9 mouse cellular contexts compared by ENCODE assay signal in genomic region chr11:103232966-103233365, GRCm38 (mm10). TPM values are rescaled to one million over a fixed set of nuclear protein-coding genes. Genes with fewer than 3 reads are reported as not detected.
DNase-seq lines count a peak whose midpoint lies in the region; TF ChIP-seq lines count a peak whose summit lies in the region.
"Had no signal": no experiment of that assay in that cellular context is flagged by ENCODE, and none has a peak within 500 bp of the region (broad histone marks: within the 10 kb centered on the region; RNA-seq: fewer than 3 reads in every experiment).

No protein-coding gene starts in this region.

- H3K36me3 ChIP-seq in testis, adult 2 months (ENCODE audit: control insufficient read depth, insufficient read depth, low read length): no peaks in the 10 kb centered on the region

- no peaks in the 10 kb centered on the region for H3K4me1 ChIP-seq in testis, adult 2 months (ENCODE audit: control insufficient read depth, insufficient read depth, low read length)

- H3K27me3 ChIP-seq in testis, adult 2 months (ENCODE audit: control insufficient read depth, insufficient read depth, low read length): no peaks in the 10 kb centered on the region

- TF ChIP-seq POLR2A in testis, adult 2 months (IDR thresholded peaks at IDR 0.05; ENCODE audit: control insufficient read depth, low read depth, low read length): no peak

- H3K4me3 ChIP-seq in testis, adult 2 months (ENCODE audit: control insufficient read depth, low read depth, low read length): no peak overlapping the region

- no peak overlapping the region for H3K27ac ChIP-seq in testis, adult 2 months (ENCODE audit: control insufficient read depth, insufficient read depth, low read depth, low read length)

- TF ChIP-seq CTCF in testis, adult 2 months (IDR thresholded peaks at IDR 0.05; ENCODE audit: control insufficient read depth, insufficient read depth, insufficient replicate concordance, low read depth, low read length): peak; percentile 60; the same call in 1 of the 2 replicates

- no peak for DNase-seq in testis, postnatal 14 days (ENCODE audit: low spot score)
- DNase-seq in brain, adult 2 months (ENCODE audit: low read depth, low spot score): peak; percentile 84
- DNase-seq in frontal cortex, postnatal 14 days (ENCODE audit: low spot score in 2 of 2): peak; percentile 60 to 78
- DNase-seq in kidney, postnatal 25 days: peak; percentile 87 to 94
- DNase-seq in lung, adult 18-20 months: peak; percentile 82 to 86
- DNase-seq in right cerebral cortex, adult 2 months (ENCODE audit: low spot score in 2 of 2): peak; percentile 84 to 89
- peak; percentile 85 for DNase-seq in urinary bladder, postnatal 25 days (ENCODE audit: low spot score)

RNA-seq across cellular contexts. Expression of gene Spata32, which starts 14.7 kb away (rescaled TPM):
- 142 and 168 TPM in 2 replicates for polyA plus RNA-seq in testis, adult 2 months (2012; rRNA removed)
- polyA plus RNA-seq: heart, embryonic 16.5 days had no signal

RNA-seq across cellular contexts. Expression of gene 1700023F06Rik, which starts 24.6 kb away (rescaled TPM):
- 451 and 466 TPM in 2 replicates for polyA plus RNA-seq in testis, adult 2 months (2012; rRNA removed)

RNA-seq across cellular contexts. Expression of gene Map3k14, which starts 34.3 kb away (rescaled TPM):
- polyA plus RNA-seq in testis, adult 2 months (2012; rRNA removed): 2.4 and 5.2 TPM in 2 replicates
